Mouse (Mus musculus): ENCODE measurements at regions not wholly inside any gene's neighbourhood (a gene's known extent, or its start where the extent isn't known, plus 50 kb on each side); places are given as distances from the start of the nearest gene placed in this dataset.

DNA sequence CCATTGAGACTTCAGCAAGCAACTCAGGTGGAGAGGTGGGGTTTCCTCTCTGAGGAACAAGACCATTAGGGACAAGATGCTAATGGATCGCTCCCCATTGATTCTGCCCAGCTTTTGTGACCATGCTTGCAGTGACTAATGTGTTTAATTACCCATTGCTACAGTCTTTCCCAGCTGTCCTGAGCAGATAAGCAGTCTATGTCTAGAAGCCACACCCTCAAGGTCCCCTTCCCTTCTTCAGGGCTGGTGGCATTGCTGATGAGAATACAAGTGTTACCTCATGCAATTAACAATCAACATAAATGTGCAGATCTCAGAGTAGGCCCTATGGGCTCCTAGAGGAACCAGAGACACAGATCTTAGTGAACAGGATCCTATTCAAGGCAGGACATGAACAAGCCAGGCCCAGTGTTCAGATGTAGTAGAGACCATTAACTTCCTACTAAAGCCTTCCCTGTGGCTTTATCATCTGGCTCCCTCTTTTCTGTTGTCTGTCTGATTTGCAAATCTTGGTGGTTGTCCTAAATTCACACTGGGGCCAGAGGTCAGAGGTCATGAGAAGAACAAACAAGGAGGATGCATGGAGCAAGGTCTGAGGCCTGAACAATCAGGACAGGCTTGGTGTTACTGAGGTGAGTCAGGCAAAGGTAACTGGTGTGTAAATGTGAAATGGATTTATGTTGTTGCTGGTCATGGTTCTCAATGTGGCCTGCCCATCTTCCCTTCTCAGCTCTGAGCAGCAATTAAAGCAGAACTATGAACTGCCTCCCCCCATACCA is 56.8 kb downstream of the Odc1 start:
- DNase-seq (ENCODE audit: low read depth, low spot score) = no peak

DNA sequence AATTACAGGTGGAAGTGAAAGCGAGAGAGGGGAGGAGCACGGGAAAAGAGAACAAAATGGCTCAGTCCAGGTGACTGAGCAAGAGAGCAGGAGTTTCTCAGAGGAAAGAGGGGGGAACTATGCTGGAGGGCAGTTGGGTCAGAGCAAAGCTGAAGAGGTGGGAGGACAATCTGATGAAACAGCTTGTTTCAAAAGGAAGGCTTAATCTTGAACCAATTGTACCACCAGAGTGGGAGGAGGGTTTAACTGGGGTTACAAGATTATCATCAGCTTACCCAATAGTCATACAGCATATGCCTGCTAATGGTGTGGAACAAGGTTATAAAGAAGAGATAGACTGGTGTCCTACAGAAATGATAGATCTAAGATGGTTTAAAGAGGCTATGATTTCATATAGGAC is 59.0 kb downstream of the Odc1 start:
- DNase-seq (ENCODE audit: low read depth, low spot score) = no peak

DNA sequence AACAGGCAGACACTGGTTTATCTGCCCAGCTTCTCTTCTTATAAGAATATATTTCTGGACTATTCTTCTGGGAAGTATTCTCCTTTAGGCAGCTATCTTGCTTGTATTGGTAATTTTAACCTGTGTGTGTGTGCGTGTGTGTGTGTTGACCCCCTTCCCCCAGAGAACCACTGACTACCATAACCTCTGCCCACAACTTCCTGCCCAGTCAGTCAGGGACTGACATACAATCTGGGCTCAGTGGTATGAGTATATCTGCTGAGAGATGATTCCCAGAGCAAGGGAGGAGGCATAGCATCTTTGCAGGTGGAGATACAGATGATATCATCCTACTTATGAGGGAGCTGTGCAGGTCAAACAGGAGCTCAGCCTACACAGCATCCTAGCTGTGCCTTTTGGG is 65.8 kb downstream of the Odc1 start:
- DNase-seq (ENCODE audit: low read depth, low spot score) = no peak

DNA sequence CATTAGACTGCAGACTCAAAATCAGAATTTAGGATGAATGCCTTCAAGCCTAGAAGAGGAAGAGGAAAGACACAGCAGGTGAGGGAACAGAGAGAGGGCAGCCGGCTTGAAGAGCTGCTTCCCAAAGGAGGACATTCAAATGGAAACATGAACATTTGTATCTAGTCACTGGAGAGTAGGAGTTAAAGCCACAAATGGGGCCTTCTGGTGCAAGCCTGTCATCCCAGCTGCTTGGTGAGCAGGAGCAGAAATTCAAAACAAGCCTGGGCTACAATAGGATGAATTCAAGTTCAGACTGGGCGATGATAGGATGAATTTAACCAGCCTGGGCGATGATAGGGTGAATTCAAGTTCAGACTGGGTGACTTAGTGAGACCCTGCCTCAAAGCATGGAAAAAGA is 67.4 kb downstream of the Odc1 start:
- no peak for DNase-seq (ENCODE audit: low read depth, low spot score)

DNA sequence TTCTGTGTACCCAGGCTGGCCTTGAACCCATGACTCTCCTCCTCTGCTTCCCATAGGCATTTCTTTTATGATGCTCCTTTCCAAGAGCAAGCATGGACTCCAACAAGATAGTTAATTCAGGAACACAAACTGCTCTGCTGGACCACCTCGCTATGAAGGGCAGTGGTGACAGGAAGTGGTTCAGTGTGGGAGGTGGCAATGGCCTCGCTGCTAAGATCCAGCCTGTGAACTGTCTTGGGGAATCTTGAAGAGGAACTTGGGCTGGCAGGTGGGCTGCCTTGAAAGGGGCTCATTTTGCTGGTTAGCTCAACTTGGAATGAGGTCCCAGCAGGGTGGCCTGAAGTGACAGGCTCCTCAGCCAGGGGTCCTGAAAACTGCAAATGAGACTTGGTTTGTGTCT is 72.4 kb upstream of the Hpcal1 start:
- no peak for DNase-seq (ENCODE audit: low read depth, low spot score)

DNA sequence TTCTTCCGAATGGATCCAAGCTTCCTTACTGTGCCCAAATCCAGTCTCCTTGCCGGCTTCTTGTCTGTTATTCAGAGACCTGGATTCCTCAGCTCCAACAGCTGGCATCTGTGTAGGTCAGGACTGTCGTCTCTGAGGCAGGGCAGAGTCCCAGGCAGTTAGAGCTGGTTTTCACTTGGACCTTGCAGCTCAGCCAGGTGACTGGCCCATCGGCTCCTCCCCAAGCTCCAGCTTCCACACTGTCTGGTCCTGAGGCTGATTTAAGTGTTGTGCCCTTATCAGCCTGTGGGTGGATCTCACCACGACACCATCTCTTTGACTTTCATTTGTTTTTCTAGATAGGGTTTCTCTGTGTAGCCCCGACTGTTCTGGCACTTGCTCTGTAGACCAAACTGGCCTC is 70.4 kb upstream of the Hpcal1 start:
- no peak for DNase-seq (ENCODE audit: low read depth, low spot score)

DNA sequence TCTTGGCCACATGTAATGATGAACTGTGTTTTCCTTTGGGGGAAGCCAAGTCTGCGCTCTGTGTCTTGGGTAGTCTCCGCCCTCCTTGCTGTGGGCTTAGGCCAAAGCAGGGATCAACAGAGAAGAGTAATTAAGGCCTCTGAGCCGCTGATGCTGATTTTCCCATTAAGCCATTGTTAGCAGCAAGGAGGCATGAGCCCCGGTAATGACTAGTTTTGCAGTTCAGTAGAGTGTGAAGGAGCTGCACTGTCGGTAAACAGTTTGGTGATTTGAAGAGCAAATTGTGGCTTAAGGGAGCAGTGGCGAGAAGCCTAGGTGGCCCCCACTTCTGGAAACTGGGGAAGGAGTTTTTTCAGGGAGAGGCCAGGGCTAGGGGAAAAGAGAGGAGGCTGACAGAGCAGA is 69.2 kb upstream of the Hpcal1 start:
- DNase-seq (ENCODE audit: low read depth, low spot score) = no peak

DNA sequence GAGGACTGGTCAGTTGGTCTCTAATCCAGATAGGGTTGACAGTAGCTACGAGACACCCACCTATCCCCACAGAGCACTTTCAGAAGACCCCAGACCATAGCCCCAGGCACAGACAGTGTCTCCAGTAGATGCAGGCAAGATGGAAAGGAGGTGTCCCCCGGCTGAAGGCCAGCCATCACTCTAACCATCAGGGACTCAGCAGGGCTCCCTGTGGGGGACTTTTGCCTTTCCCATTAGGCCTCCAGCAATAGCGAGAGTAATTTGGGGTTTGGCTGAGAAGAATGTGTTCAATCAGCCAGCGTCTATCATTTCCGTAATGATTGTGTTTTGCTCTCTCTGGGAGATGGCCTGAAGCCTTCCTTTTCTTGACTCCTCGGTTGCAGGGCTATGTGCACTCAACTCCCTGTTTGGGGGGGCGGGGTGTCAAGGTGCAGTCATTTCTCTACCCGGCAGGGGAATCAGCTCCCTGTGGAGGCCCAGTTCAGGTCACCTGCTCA is 68.1 kb upstream of the Hpcal1 start:
- no peak for DNase-seq (ENCODE audit: low read depth, low spot score)

DNA sequence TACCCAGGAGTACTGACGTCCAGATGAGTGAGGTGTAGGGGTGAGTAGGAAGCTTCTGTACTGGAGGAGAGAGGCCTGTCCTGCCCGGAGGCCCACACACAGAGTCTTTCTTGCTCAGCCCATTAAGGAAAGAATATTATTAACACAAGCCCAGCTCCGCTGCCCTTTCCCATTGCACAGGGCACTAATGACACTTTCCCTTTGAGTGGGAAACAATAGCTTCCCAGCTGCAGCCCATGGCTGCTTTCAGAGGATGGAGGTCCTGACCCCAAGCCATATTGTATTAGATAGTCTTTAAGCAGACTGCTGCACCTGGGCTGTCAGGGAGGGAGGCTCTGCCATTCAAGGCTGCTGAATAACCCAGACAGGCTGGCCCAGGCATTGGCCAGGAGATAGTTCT is 64.6 kb upstream of the Hpcal1 start:
- peak; percentile 66 for DNase-seq (ENCODE audit: low read depth, low spot score)

DNA sequence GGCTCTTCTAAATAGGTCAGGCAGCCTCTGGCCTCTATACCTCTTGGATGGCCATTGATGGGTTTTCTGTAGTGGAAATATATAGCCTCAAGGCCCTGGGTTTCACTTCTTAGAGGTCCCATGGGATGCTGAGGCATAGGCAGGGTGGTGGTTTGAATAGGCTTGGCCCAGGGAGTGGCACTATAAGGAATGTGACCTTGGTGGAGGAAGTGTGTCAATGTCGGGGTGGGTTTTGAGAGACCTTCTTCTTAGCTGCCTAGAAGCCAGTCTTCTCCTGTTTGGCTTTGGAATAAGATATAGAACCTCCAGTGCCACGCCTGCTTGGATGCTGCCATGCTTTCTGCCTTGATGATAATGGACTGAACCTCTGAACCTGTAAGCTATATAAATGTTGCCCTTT is 59.5 kb upstream of the Hpcal1 start:
- DNase-seq (ENCODE audit: low read depth, low spot score) = no peak

DNA sequence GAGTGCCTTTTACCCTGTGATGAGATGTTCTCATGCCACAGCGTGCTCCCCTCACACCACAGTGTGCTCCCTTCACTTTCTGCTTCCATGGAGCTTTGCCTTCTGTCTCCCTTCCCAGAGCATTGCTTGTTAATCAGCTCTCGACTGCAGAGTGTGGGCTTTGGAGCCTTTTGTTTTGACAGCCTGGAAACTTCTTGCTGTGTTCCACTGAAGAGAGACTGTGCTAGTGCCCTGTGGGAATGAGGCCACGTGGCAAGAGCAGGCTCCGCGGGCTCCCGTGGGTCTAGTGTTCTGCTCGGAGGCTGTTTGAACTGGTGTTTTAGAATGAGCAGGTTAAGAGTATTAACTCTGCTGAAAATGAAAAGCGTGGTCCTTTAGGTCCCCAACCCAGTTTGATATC is 54.5 kb upstream of the Hpcal1 start:
- no peak for DNase-seq (ENCODE audit: low read depth, low spot score)

DNA sequence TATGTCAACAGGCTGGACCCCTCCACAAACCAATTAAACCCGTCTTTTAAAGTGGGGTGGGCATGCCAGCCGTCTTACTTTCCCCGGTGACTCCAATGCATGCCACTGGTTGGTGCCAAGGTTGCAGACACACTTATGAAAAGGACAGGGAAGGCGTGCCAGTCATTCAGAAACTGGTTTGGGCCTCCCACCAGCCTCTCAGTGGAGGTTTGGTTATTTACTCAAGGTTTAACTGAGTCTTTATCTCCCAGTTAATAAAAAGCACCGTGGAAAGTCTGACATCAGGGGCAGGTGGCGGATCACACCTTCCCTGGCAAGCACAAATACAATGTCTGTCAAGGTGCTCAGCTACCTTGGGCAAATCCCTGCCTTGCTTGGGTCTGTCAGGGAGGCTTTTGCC is 54.1 kb upstream of the Hpcal1 start:
- DNase-seq (ENCODE audit: low read depth, low spot score) = no peak
